Comparison of ENCODE assay signal across 17 mouse cellular contexts in the genomic region with DNA sequence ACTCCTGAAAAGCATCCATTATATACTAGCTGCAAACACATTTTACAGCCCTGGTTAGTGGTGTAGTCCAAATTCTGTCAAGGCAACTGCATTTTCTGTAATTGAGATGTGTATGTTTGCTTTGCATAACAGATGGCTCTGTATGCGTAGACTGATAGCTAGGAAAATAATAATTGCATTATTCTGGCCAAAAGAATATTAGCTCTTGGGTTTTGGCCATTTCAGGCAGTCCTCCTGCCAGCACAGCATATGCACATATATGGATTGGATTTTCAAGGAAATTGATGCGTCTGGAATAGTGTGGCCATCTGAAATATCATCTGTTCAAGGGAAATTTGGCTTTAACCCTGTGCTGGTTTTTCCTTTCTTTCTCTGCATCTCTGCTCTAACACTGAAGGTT.
A peak's percentile ranks its signal among the peaks of the same experiment; 100 is the strongest.
DNase-seq lines count a peak whose midpoint lies in the region; ATAC-seq and TF ChIP-seq lines count a peak whose summit lies in the region.
"Had no signal": no experiment of that assay in that cellular context is flagged by ENCODE, and none has a peak within 500 bp of the region (broad histone marks: within the 10 kb centered on the region; RNA-seq: fewer than 3 reads in every experiment).

No protein-coding gene starts in this region.

- H3K4me3 ChIP-seq in erythroblast, embryonic 14.5 days (replicated peaks) = peak overlapping the region; percentile 48
- no peak overlapping the region for H3K4me3 ChIP-seq in intestine, embryonic 15.5 days (replicated peaks)
- H3K4me3 ChIP-seq in intestine, postnatal 0 days (ENCODE audit: low read depth, low read length) = no peak overlapping the region
- no peak overlapping the region for H3K4me3 ChIP-seq in midbrain, embryonic 10.5 days
- H3K4me3 ChIP-seq in midbrain, embryonic 16.5 days (ENCODE audit: low read depth, low read length) = no peak overlapping the region
- H3K4me3 ChIP-seq in liver, embryonic 16.5 days (ENCODE audit: low read depth, low read length) = peak overlapping the region; percentile 27; the same call in 1 of the 2 replicates
- H3K4me3 ChIP-seq in heart, embryonic 10.5 days = no peak overlapping the region
- H3K4me3 ChIP-seq: heart, embryonic 13.5 days; limb, embryonic 13.5 days; midbrain, embryonic 15.5 days had no signal

- no peak for TF ChIP-seq CTCF in intestine, postnatal 0 days (IDR thresholded peaks at IDR 0.05; ENCODE audit: low read depth)

- H3K36me3 ChIP-seq in erythroblast, embryonic 14.5 days (ENCODE audit: control insufficient read depth) = no peaks in the 10 kb centered on the region; the same call in 1 of the 2 replicates
- no peaks in the 10 kb centered on the region for H3K36me3 ChIP-seq in intestine, embryonic 15.5 days
- no peaks in the 10 kb centered on the region for H3K36me3 ChIP-seq in intestine, postnatal 0 days (ENCODE audit: control insufficient read depth, insufficient read depth)
- H3K36me3 ChIP-seq in midbrain, embryonic 10.5 days = no peaks in the 10 kb centered on the region
- no peaks in the 10 kb centered on the region for H3K36me3 ChIP-seq in midbrain, embryonic 16.5 days (ENCODE audit: control insufficient read depth, insufficient read depth, low read length)
- H3K36me3 ChIP-seq in liver, embryonic 16.5 days (ENCODE audit: control insufficient read depth, insufficient read depth) = no peaks in the 10 kb centered on the region
- no peaks in the 10 kb centered on the region for H3K36me3 ChIP-seq in heart, embryonic 10.5 days
- H3K36me3 ChIP-seq: heart, embryonic 13.5 days; limb, embryonic 13.5 days; midbrain, embryonic 15.5 days had no signal

- peaks cover 87% of the 10 kb centered on the region for H3K4me1 ChIP-seq in erythroblast, embryonic 14.5 days (ENCODE audit: control insufficient read depth)
- no peaks in the 10 kb centered on the region for H3K4me1 ChIP-seq in intestine, embryonic 15.5 days (replicated peaks)
- no peaks in the 10 kb centered on the region for H3K4me1 ChIP-seq in intestine, postnatal 0 days (replicated peaks; ENCODE audit: control insufficient read depth, insufficient read depth, low read length)
- H3K4me1 ChIP-seq in midbrain, embryonic 10.5 days = peaks cover 21% of the 10 kb centered on the region
- H3K4me1 ChIP-seq in midbrain, embryonic 16.5 days (ENCODE audit: control insufficient read depth, insufficient read depth, low read length) = peaks cover 24% of the 10 kb centered on the region
- peaks cover 50% of the 10 kb centered on the region for H3K4me1 ChIP-seq in liver, embryonic 16.5 days (ENCODE audit: control insufficient read depth, low read depth, low read length)
- H3K4me1 ChIP-seq in heart, embryonic 10.5 days = peaks cover 6% of the 10 kb centered on the region; the same call in 1 of the 2 replicates

- WGBS in intestine, embryonic 15.5 days = 57% methylated on average over 2 of the region's 2 CpGs
- WGBS in intestine, postnatal 0 days = 68% methylated on average over 2 of the region's 2 CpGs
- WGBS in midbrain, embryonic 10.5 days = 89% methylated on average over 2 of the region's 2 CpGs
- WGBS in midbrain, embryonic 16.5 days = 84% methylated on average over 2 of the region's 2 CpGs
- WGBS in liver, embryonic 16.5 days (ENCODE audit: insufficient replicate concordance) = 71% methylated on average over 2 of the region's 2 CpGs
- 83% methylated on average over 2 of the region's 2 CpGs for WGBS in heart, embryonic 10.5 days

- no peak overlapping the region for H3K27ac ChIP-seq in intestine, embryonic 15.5 days
- no peak overlapping the region for H3K27ac ChIP-seq in intestine, postnatal 0 days (ENCODE audit: low read depth, low read length)
- no peak overlapping the region for H3K27ac ChIP-seq in midbrain, embryonic 10.5 days (replicated peaks)
- H3K27ac ChIP-seq in midbrain, embryonic 16.5 days (ENCODE audit: low read length) = no peak overlapping the region
- peak overlapping the region; percentile 89 for H3K27ac ChIP-seq in liver, embryonic 16.5 days (ENCODE audit: low read length)
- H3K27ac ChIP-seq in heart, embryonic 10.5 days = no peak overlapping the region
- H3K27ac ChIP-seq: heart, embryonic 13.5 days; limb, embryonic 13.5 days; macrophage had no signal

- H3K4me2 ChIP-seq in intestine, embryonic 15.5 days (replicated peaks) = no peak overlapping the region
- H3K4me2 ChIP-seq in intestine, postnatal 0 days (replicated peaks; ENCODE audit: low read depth) = no peak overlapping the region
- H3K4me2 ChIP-seq in midbrain, embryonic 16.5 days (ENCODE audit: low read length) = no peak overlapping the region
- peak overlapping the region; percentile 48; the same call in 1 of the 2 replicates for H3K4me2 ChIP-seq in liver, embryonic 16.5 days (ENCODE audit: low read depth, low read length)
- H3K4me2 ChIP-seq: heart, embryonic 13.5 days; limb, embryonic 13.5 days; midbrain, embryonic 15.5 days had no signal

- DNase-seq in midbrain, embryonic 10.5 days (ENCODE audit: low spot score) = peak; percentile 2
- DNase-seq in heart, embryonic 10.5 days (ENCODE audit: low spot score) = no peak
- DNase-seq: cerebellum, adult 18-20 months; heart, postnatal 4 days; right cerebral cortex, postnatal 14 days; thymus, adult 2 months had no signal

- no peaks in the 10 kb centered on the region for H3K9me3 ChIP-seq in erythroblast, embryonic 14.5 days (ENCODE audit: control insufficient read depth, low read length)
- no peaks in the 10 kb centered on the region for H3K9me3 ChIP-seq in intestine, embryonic 15.5 days
- H3K9me3 ChIP-seq in intestine, postnatal 0 days (ENCODE audit: control insufficient read depth) = no peaks in the 10 kb centered on the region
- no peaks in the 10 kb centered on the region for H3K9me3 ChIP-seq in midbrain, embryonic 10.5 days (replicated peaks)
- no peaks in the 10 kb centered on the region for H3K9me3 ChIP-seq in midbrain, embryonic 16.5 days (replicated peaks; ENCODE audit: control insufficient read depth, low read length, poor library complexity, severe bottlenecking)
- H3K9me3 ChIP-seq in liver, embryonic 16.5 days (replicated peaks; ENCODE audit: control insufficient read depth, low read length) = no peaks in the 10 kb centered on the region
- no peaks in the 10 kb centered on the region for H3K9me3 ChIP-seq in heart, embryonic 10.5 days
- H3K9me3 ChIP-seq: heart, embryonic 13.5 days; limb, embryonic 13.5 days; midbrain, embryonic 15.5 days had no signal

- H3K9ac ChIP-seq in intestine, embryonic 15.5 days = no peak overlapping the region
- H3K9ac ChIP-seq in intestine, postnatal 0 days (ENCODE audit: low read depth, low read length) = no peak overlapping the region
- H3K9ac ChIP-seq in midbrain, embryonic 16.5 days (ENCODE audit: low read depth, low read length) = no peak overlapping the region
- peak overlapping the region; percentile 21; the same call in 1 of the 2 replicates for H3K9ac ChIP-seq in liver, embryonic 16.5 days (ENCODE audit: low read depth, low read length)
- H3K9ac ChIP-seq: heart, embryonic 13.5 days; limb, embryonic 13.5 days; midbrain, embryonic 15.5 days had no signal

- H3K27me3 ChIP-seq in erythroblast, embryonic 14.5 days (ENCODE audit: control insufficient read depth) = no peaks in the 10 kb centered on the region
- no peaks in the 10 kb centered on the region for H3K27me3 ChIP-seq in intestine, embryonic 15.5 days (replicated peaks)
- H3K27me3 ChIP-seq in intestine, postnatal 0 days (replicated peaks; ENCODE audit: control insufficient read depth, insufficient read depth, low read length) = no peaks in the 10 kb centered on the region
- H3K27me3 ChIP-seq in midbrain, embryonic 10.5 days (ENCODE audit: low read depth, poor library complexity, severe bottlenecking) = no peaks in the 10 kb centered on the region
- no peaks in the 10 kb centered on the region for H3K27me3 ChIP-seq in midbrain, embryonic 16.5 days (ENCODE audit: control insufficient read depth, insufficient read depth, low read depth, low read length)
- H3K27me3 ChIP-seq in liver, embryonic 16.5 days (ENCODE audit: control insufficient read depth, insufficient read depth, low read depth, low read length) = no peaks in the 10 kb centered on the region
- H3K27me3 ChIP-seq in heart, embryonic 10.5 days (ENCODE audit: insufficient read depth, poor library complexity, severe bottlenecking) = no peaks in the 10 kb centered on the region
- H3K27me3 ChIP-seq: heart, embryonic 13.5 days; limb, embryonic 13.5 days; midbrain, embryonic 15.5 days; Patski had no signal

- no peak for ATAC-seq in erythroblast, adult 5-6 weeks (replicated peaks; ENCODE audit: low FRiP score, poor library complexity, severe bottlenecking)
- ATAC-seq in intestine, embryonic 15.5 days = 0 out of 2 replicates have a peak, but pooled peaks have one; percentile 12
- no peak for ATAC-seq in intestine, postnatal 0 days
- no peak for ATAC-seq in midbrain, embryonic 16.5 days
- no peak for ATAC-seq in liver, embryonic 16.5 days (ENCODE audit: low read depth)
- ATAC-seq: midbrain, embryonic 15.5 days; Patski had no signal

Comparison
In these comparisons a context has a peak if more than half of its experiments do, and no peak if none do; other contexts are left out.
1. H3K4me3 ChIP-seq: peak in erythroblast, embryonic 14.5 days (single experiment) and liver, embryonic 16.5 days (single experiment); none in intestine, embryonic 15.5 days (single experiment), intestine, postnatal 0 days (single experiment), midbrain, embryonic 10.5 days (single experiment), midbrain, embryonic 16.5 days (single experiment) and heart, embryonic 10.5 days (single experiment).